21 mouse cellular contexts compared by ENCODE assay signal in the genomic region with DNA sequence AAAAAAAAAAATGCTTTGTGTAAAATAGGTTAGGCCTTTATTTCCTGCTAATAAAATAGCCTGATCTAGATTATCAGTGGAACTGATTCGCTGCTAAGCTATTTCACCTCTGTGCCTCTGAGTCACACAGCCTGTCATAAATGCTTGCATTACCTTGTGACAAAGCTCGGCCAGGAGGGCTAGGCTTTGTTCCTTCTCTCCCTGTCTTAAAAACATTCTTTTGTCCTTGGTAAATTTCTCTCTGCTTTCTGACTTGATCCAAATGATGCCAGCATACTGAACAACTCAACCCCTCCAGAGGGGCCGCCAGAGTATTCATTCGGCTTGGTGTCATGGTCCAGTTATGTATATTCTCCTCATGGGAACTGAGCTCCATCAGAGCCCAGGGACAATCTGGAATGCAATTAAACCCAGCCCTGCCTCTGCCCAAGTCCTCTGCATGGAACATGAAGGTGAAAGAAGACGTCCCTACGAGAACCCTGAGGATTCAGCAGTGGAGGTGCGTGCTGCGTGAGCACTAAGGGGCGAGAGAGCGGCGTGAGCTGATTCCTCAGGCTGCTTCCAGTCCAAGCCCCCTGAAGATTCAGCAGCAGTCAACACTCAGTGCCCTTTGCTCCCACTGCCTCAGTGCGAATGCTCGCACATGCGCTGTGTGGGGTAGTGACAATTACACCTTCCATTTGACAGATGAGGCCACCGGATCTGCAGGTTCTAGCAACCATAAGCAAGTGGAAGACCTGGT. TPM values are rescaled to one million over a fixed set of nuclear protein-coding genes. Genes with fewer than 3 reads are reported as not detected.
A peak's percentile ranks its signal among the peaks of the same experiment; 100 is the strongest.
DNase-seq lines count a peak whose midpoint lies in the region; ATAC-seq and TF ChIP-seq lines count a peak whose summit lies in the region.
"Had no signal": no experiment of that assay in that cellular context is flagged by ENCODE, and none has a peak within 500 bp of the region (broad histone marks: within the 10 kb centered on the region; RNA-seq: fewer than 3 reads in every experiment).

No protein-coding gene starts in this region.

- no peaks in the 10 kb centered on the region for H3K27me3 ChIP-seq in kidney, embryonic 15.5 days
- H3K27me3 ChIP-seq in C2C12 (ENCODE audit: control insufficient read depth, insufficient read depth, insufficient read length), result no peaks in the 10 kb centered on the region
- no peaks in the 10 kb centered on the region for H3K27me3 ChIP-seq in intestine, embryonic 14.5 days (replicated peaks; ENCODE audit: control insufficient read depth, insufficient read depth, low read length)
- H3K27me3 ChIP-seq in stomach, embryonic 16.5 days (ENCODE audit: control insufficient read depth, insufficient read depth, low read length), result no peaks in the 10 kb centered on the region
- H3K27me3 ChIP-seq: heart, embryonic 13.5 days; liver, embryonic 15.5 days had no signal

- peaks cover 74% of the 10 kb centered on the region for H3K79me3 ChIP-seq in C2C12 (ENCODE audit: low read depth)

- WGBS in kidney, embryonic 15.5 days, result 68% methylated on average over 15 of the region's 15 CpGs
- WGBS in intestine, embryonic 14.5 days, result 66% methylated on average over 15 of the region's 15 CpGs
- 62% methylated on average over 15 of the region's 15 CpGs for WGBS in stomach, embryonic 16.5 days

- H3K4me1 ChIP-seq in kidney, embryonic 15.5 days, result peaks cover 51% of the 10 kb centered on the region
- H3K4me1 ChIP-seq in intestine, embryonic 14.5 days (replicated peaks; ENCODE audit: control insufficient read depth, insufficient read depth, low read length), result peaks cover 25% of the 10 kb centered on the region
- H3K4me1 ChIP-seq in stomach, embryonic 16.5 days (ENCODE audit: control insufficient read depth, insufficient read depth, low read length), result peaks cover 41% of the 10 kb centered on the region

- no peak for TF ChIP-seq CTCF in C2C12 (IDR thresholded peaks at IDR 0.05; ENCODE audit: control insufficient read depth, insufficient read depth, insufficient read length)

- no peak for DNase-seq in kidney, adult 18-20 months
- no peak for DNase-seq in intestine, embryonic 14.5 days (ENCODE audit: low spot score)
- no peak for DNase-seq in right cerebral cortex, adult 2 months (ENCODE audit: low spot score in 2 of 2)
- DNase-seq: adrenal gland, postnatal 10 days; B cell, adult 2 months; cerebellum, adult 11-12 months; cerebellum, postnatal 25 days; gastrocnemius, adult 2 months; heart, postnatal 36 days; kidney, postnatal 36 days; right cerebral cortex, postnatal 4 days had no signal

- H3K9me3 ChIP-seq in kidney, embryonic 15.5 days (replicated peaks), result no peaks in the 10 kb centered on the region
- H3K9me3 ChIP-seq in intestine, embryonic 14.5 days (ENCODE audit: control insufficient read depth, low read length), result no peaks in the 10 kb centered on the region
- H3K9me3 ChIP-seq in stomach, embryonic 16.5 days (replicated peaks; ENCODE audit: control insufficient read depth, low read length), result no peaks in the 10 kb centered on the region
- H3K9me3 ChIP-seq: G1E; heart, embryonic 13.5 days; liver, embryonic 15.5 days had no signal

- H3K4me2 ChIP-seq in kidney, embryonic 15.5 days, result no peak overlapping the region
- H3K4me2 ChIP-seq in intestine, embryonic 14.5 days (ENCODE audit: low read length), result peak overlapping the region; percentile 22; the same call in 1 of the 2 replicates
- 0 out of 2 replicates have a peak overlapping the region, but pooled peaks have one; percentile 13 for H3K4me2 ChIP-seq in stomach, embryonic 16.5 days (ENCODE audit: low read depth, low read length)
- H3K4me2 ChIP-seq: heart, embryonic 13.5 days; liver, embryonic 15.5 days; midbrain, embryonic 11.5 days had no signal

- H3K36me3 ChIP-seq in kidney, embryonic 15.5 days, result no peaks in the 10 kb centered on the region
- H3K36me3 ChIP-seq in C2C12 (ENCODE audit: control insufficient read depth, insufficient read depth), result peaks cover 26% of the 10 kb centered on the region
- no peaks in the 10 kb centered on the region for H3K36me3 ChIP-seq in intestine, embryonic 14.5 days (ENCODE audit: control insufficient read depth, insufficient read depth, low read length)
- H3K36me3 ChIP-seq in stomach, embryonic 16.5 days (ENCODE audit: control insufficient read depth, insufficient read depth, low read length), result no peaks in the 10 kb centered on the region
- H3K36me3 ChIP-seq: G1E; heart, embryonic 13.5 days; liver, embryonic 15.5 days had no signal

- no peak for ATAC-seq in kidney, embryonic 15.5 days (replicated peaks; ENCODE audit: low FRiP score)
- peak; percentile 61 for ATAC-seq in intestine, embryonic 14.5 days (replicated peaks; ENCODE audit: low FRiP score, low TSS enrichment, low read depth)
- ATAC-seq in stomach, embryonic 16.5 days (ENCODE audit: insufficient read depth, low FRiP score), result peak; percentile 31; the same call in 1 of the 2 replicates
- no peak for ATAC-seq in frontal cortex, adult (ENCODE audit: low TSS enrichment)
- ATAC-seq: forebrain, embryonic 14.5 days; hindbrain, postnatal 0 days had no signal

- H3ac ChIP-seq in C2C12 (ENCODE audit: control insufficient read depth, insufficient read length, low read depth), result peak overlapping the region; percentile 27

- H3K9ac ChIP-seq in kidney, embryonic 15.5 days, result no peak overlapping the region
- no peak overlapping the region for H3K9ac ChIP-seq in intestine, embryonic 14.5 days (ENCODE audit: low read length)
- H3K9ac ChIP-seq in stomach, embryonic 16.5 days (ENCODE audit: low read length), result peak overlapping the region; percentile 54
- H3K9ac ChIP-seq: heart, embryonic 13.5 days; liver, embryonic 15.5 days had no signal

- H3K4me3 ChIP-seq in kidney, embryonic 15.5 days (replicated peaks), result no peak overlapping the region
- H3K4me3 ChIP-seq in C2C12 (ENCODE audit: insufficient read depth, poor library complexity, severe bottlenecking), result no peak overlapping the region
- no peak overlapping the region for H3K4me3 ChIP-seq in intestine, embryonic 14.5 days (ENCODE audit: low read depth, low read length)
- no peak overlapping the region for H3K4me3 ChIP-seq in stomach, embryonic 16.5 days (replicated peaks; ENCODE audit: low read length)
- H3K4me3 ChIP-seq: gastrocnemius, adult 2 months; heart, embryonic 13.5 days; liver, embryonic 15.5 days had no signal

- peak overlapping the region; percentile 45; the same call in 1 of the 2 replicates for H3K27ac ChIP-seq in kidney, embryonic 15.5 days
- peak overlapping the region; percentile 91 for H3K27ac ChIP-seq in intestine, embryonic 14.5 days (ENCODE audit: low read depth)
- peak overlapping the region; percentile 88 for H3K27ac ChIP-seq in stomach, embryonic 16.5 days (ENCODE audit: low read length)
- H3K27ac ChIP-seq: gastrocnemius, adult 2 months; heart, embryonic 13.5 days; hindbrain, postnatal 0 days; liver, embryonic 15.5 days had no signal

- H3K79me2 ChIP-seq in C2C12 (ENCODE audit: control insufficient read depth, insufficient read depth), result peaks cover 92% of the 10 kb centered on the region

TF ChIP-seq in C2C12, 6 proteins besides CTCF, POLR2A, EP300 and RAD21:
- no peak for TF ChIP-seq MYOG (IDR thresholded peaks at IDR 0.05; ENCODE audit: control insufficient read depth, extremely low read depth, insufficient read length)
- TF ChIP-seq FOSL1 (IDR thresholded peaks at IDR 0.05; ENCODE audit: insufficient read depth, low read length, poor library complexity, severe bottlenecking), result peak; percentile 13
- TF ChIP-seq CEBPB (IDR thresholded peaks at IDR 0.05; ENCODE audit: low read depth), result no peak

RNA-seq across cellular contexts. Expression of gene Myof, which starts 10.2 kb away (rescaled TPM):
- polyA plus RNA-seq in kidney, embryonic 15.5 days (2015; fragmentation: Nextera tagmentation; extraction: Ambion mirVana), result 13.6 and 16.5 TPM in 2 replicates
- polyA plus RNA-seq in C2C12 (2012; fragmentation: generic; extraction: Trizol), result 125 TPM
- polyA plus RNA-seq in intestine, embryonic 14.5 days (2014; fragmentation: Nextera tagmentation; extraction: Ambion mirVana), result 16.7 and 17.9 TPM in 2 replicates
- polyA plus RNA-seq in stomach, embryonic 16.5 days (2015; fragmentation: Nextera tagmentation; extraction: Ambion mirVana), result 22.5 and 23.3 TPM in 2 replicates
- polyA plus RNA-seq: G1E had no signal

RNA-seq across cellular contexts. Expression of gene Cep55, which starts 21.6 kb away (rescaled TPM):
- 29.6 and 30.0 TPM in 2 replicates for polyA plus RNA-seq in kidney, embryonic 15.5 days (2015; fragmentation: Nextera tagmentation; extraction: Ambion mirVana)
- polyA plus RNA-seq in C2C12 (2012; fragmentation: generic; extraction: Trizol), result 11.7 TPM
- polyA plus RNA-seq in intestine, embryonic 14.5 days (2014; fragmentation: Nextera tagmentation; extraction: Ambion mirVana), result 31.3 and 32.8 TPM in 2 replicates
- polyA plus RNA-seq in stomach, embryonic 16.5 days (2015; fragmentation: Nextera tagmentation; extraction: Ambion mirVana), result 23.0 and 25.7 TPM in 2 replicates

Comparison
In these comparisons a context has a peak if more than half of its experiments do, and no peak if none do; other contexts are left out.
1. ATAC-seq: peak in intestine, embryonic 14.5 days (single experiment) and stomach, embryonic 16.5 days (single experiment); none in kidney, embryonic 15.5 days (single experiment) and frontal cortex, adult (single experiment).
2. Peak in every context shown above with its lines, with median percentiles within 50 percentile points of each other: H3K27ac ChIP-seq.